Mouse (Mus musculus) left cerebral cortex, postnatal 14 days (tissue): Measurements from ENCODE around the gene Stk11. TPM values are rescaled to one million over a fixed set of nuclear protein-coding genes. Genes with fewer than 3 reads are reported as not detected.
"Not testable (repeated sequence)": the region's sequence is repeated elsewhere in the genome, so short reads cannot be mapped to it uniquely, and the experiment has no call there.

ENCODE experiments used
- DNase-seq, 2 experiments: peaks; one replicate each; pipeline ENCODE4 v3.0.0; 2021 to 2022; ENCODE audit warnings: low spot score in 2 of 2, mixed read lengths in 1 of 2
- intact Hi-C: fragments of 180-260 bp; cut with DNase I; formaldehyde crosslinking; loops from one replicate; pipeline ENCODE4 v1.15.1; 2025
- total RNA-seq, 2 experiments: library from RNA; stranded (reverse); gene quantifications; 2 replicates each; pipeline ENCODE4 v1.2.3; 2021

Gene Stk11
- total RNA-seq, 2 experiments from 2014 or later: 86.2 to 90.8 TPM

DNA sequence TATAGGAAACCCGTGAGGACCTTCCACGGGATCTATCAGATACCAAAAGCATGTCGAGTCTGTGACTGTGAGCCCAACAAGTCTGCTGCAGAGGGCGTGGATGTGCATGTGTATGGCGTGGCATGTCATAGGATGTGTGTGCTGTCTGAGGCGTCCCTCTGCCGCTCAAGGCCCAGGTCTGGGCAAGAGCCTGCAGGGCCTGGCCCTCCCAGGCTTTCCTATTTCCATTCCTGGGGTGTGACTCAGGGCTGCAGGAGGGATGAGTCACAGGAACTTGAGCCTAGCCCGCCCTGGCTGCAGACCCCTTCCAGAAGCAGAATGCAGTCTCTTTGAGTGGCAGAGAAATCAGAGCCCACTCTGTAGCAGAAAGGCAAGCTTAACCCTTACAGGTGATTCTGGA, 48.1 kb downstream of the Stk11 start:
- DNase-seq: no peak
- intact Hi-C loops: no loop called here

DNA sequence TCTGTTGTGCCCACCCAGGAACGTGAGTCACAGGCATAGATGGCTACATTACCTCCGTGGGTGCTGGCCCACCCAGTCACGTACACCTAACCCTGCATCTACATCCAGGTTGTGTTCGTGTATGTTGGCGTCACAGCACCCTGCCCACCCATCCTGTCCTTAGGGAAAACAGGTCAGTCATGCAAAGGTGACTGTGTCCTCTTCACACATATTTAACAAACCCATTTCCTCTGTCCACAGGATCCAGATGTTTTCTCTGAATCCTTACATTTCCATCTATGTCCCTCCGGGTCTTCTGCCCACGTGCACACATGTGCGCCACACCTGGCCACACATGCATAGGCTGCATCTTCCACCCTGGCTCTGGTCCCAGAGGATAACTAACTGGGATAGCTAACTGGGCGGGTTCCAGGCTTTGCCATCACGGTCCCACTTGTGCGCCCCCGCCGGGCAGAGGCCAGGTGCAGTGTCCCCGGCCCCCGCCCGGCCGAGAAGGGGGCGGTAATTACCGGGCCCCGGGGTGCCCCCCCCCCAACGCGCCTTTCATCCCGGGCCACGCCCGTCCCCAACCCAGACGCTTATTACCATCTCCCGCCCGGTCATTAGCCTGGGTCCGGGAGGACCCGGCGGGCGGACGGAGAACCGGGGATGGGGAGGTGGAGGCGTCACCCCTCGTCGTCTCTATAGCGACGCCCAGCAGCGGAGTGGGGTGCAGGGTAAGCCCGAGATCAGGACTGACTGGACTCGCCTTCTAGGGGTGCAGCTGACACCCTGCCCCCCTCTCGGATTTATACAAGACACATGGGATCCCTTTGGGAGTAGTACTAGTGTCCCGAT, 48.8 kb downstream of the Stk11 start:
- DNase-seq: no peak
- intact Hi-C loops: no loop called here

DNA sequence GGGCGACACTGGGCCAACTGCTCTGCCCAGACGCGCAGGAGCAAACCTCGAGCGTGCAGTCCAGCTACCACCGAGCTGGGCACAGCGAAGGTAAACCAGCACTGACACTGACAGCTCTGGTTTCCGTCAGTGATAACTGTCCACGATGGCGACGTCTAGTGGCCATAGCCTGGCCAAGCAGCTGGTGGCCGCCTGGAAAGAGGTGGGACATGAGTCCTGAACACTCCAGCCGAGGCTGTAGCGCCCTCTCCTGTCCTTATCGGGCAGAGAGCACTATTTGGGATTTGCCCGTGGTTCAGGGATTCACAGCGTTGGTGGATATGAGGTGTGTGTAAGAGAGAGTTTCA, 49.4 kb downstream of the Stk11 start:
- DNase-seq: peak; percentile 98

DNA sequence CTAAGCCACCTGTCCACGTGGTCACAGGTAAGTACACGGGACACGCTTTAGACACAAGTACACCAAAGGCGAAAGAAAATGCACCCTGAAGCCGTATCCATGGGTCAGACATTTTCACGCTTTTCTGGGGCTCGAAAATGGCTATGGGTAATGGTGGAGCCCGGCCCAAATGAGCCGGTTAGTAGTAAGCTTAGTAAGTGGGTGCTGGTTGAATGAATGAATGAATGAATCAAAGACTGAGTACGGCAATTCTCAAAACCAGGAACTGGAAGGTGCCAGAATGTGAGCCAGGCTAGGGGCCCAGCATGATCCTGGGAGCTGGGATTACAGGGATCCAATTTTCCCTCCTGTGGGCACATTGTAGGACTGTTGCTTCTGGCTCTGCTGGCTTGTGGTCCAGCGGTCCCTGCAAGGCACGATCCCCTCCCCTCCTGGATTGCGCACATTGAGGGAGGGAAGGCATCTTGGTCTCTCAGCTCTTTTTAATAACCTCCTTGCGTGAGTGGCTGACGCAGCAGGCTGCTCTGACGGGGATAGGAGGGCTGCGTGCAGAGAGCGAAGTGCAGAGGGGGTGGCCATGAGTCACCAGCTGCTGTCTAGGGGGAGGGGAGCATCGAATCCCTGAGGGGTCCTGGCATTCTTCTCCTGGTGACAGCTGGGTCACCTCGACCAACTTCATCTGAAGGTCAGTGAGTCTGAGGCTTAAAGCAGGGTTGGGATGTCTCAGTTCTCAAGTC, 50.0 kb downstream of the Stk11 start, which contains the start of gene Cirbp:
TSS of gene Cirbp (plus strand) at position 594 of the 737 bp plus-strand sequence.
- intact Hi-C loops: loop anchor here (1.0 kb wide), 1 partner anchor 17 kb away; the partner anchor contains the start of gene Midn
- DNase-seq: peak in 1 of 2 experiments; percentile 68

More for the DNA sequence above, 49.4 kb downstream of the Stk11 start:
- intact Hi-C loops: loop anchor here (1.0 kb wide), 1 partner anchor 17 kb away; the partner anchor contains the start of gene Midn

DNA sequence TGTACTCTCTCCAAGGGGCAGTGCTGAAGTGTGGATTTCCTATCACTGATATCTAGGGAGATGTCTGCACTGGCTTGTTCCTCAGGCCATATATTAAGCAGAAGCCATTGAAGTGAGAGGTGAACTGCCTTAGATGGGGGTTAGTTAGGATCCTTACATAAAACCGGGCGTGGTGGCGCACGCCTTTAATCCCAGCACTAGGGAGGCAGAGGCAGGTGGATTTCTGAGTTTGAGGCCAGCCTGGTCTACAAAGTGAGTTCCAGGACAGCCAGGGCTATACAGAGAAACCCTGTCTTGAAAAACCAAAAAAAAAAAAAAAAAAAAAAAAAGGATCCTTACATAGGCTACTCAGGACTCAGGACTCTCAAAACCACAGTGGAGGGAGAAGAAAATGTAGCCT, 50.5 kb downstream of the Stk11 start:
- DNase-seq, intact Hi-C loops: not testable (repeated sequence)

DNA sequence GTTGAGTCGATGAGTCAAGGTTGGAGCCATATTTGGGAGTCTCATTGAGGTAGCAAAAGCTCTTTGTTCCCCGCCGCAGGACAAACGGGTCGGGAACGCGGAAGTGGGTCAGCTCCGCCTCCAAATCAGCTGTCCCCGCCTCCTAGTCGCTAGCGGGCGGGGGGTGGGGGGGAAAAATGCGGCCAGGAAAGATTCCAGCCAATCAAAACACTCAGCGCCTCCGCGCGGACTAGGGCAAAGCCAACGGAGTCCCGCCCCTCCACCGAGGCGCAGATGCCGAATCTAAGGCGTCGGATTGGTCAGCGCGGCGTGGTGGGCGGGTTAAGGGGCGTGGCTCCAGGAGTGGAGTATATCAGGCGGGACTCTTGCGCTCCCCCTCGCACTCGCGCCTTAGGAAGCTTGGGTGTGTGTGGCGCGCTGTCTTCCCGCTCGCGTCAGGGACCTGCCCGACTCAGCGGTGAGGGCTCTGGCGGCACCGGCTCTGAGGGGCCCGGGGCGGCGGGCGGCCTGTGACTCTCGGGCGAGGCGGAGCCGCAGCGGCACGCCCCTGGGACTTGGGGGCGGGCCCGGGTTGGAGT, 51.9 kb downstream of the Stk11 start:
- peak; percentile 99 for DNase-seq
- intact Hi-C loops: no loop called here

DNA sequence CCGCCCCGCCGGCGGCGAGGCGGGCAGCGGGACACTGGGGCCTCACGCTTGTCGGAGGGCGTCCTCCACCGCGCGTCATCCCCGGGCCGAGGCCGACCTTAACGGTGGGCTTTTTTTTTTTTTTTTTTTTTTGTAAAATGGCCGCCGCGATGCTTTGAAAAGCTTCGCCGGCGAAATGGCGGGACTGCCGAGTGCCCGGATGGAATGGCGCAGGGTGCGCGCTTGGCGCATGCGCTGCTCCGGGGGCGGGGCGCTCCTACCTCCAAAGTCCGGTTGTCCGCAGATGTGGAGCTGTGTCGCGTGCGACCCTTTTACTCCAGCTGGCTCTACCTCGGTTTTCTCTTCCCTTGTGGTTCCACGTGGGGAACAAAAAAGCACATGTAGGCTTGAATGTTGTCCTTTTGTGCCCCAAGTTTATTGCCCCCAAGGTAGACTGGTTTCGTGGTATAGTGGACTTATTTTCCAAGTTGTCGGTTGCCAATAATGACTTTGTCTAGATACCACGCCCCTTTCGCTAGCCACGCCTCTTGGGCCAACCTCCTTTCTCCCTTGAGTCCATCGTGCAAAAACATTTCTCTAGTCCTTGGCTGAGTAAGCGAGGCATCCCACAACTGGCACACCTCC, 52.5 kb downstream of the Stk11 start:
- peak; percentile 93 to 94 for DNase-seq
- intact Hi-C loops: no loop called here

DNA sequence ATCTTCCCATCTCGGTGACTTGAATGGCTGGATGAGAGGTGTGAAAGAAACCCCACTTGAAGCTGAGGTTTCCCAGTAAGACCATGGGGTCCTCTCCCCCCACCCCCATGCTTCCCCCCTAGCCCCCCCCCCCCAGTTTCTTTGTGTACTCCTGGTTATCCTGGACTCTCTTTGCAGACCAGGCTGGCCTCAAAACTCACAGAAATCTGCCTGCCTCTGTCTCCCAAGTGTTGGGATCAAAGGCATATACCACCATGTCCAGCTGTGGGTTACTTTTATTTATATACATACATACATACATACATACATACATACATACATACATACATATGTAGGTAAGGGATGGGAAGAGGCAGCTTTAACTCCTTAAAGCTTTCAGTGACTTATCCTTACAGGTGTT, 53.5 kb downstream of the Stk11 start:
- no peak for DNase-seq
- intact Hi-C loops: no loop called here

DNA sequence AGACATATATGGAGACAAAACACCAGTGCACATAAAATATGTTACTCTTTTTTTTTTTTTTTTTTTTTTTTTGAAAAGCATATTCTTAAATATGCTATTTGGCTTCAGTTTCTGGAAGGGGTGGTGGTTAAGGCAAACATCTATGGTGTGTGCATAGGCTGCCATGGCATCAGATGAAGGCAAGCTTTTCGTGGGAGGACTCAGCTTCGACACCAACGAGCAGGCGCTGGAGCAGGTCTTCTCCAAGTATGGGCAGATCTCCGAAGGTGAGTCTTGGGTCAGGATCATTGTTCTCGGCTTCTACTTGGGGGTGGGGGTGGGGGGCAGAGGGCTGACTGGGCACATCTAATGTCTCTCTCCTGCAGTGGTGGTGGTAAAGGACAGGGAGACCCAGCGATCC, 54.0 kb downstream of the Stk11 start:
- no peak for DNase-seq
- intact Hi-C loops: no loop called here

DNA sequence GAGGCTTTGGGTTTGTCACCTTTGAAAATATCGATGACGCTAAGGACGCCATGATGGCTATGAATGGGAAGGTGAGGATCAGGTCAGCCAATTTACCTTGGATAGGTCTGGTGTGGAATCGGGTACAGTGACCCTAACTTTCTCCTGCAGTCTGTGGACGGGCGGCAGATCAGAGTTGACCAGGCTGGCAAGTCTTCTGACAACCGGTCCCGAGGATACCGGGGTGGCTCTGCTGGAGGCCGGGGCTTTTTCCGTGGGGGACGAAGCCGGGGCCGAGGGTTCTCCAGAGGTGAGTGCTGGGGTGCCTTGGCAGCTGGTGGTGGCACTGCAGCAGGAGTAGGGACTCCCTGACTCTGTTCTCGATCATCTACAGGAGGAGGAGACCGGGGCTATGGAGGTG, 54.4 kb downstream of the Stk11 start:
- intact Hi-C loops: no loop called here
- DNase-seq: no peak

DNA sequence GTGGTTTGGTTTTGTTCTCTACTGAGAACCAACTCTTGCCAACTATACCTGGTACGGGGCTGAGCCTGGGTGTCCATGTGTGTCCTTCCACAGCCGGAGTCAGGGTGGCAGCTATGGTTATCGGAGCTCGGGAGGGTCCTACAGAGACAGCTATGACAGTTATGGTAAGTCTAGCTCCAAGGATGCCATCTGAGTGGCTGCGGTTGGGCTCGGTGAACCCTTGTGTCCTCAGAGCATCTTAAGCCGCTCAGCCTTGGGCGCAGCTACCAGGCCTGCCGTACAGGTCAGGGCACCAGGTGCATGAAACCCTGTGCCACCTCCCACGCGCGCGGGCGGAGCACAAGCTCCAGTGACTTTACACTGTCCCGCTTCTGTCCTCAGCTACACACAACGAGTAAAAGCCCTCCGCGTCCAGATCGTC, 55.0 kb downstream of the Stk11 start:
- intact Hi-C loops: no loop called here
- no peak for DNase-seq

DNA sequence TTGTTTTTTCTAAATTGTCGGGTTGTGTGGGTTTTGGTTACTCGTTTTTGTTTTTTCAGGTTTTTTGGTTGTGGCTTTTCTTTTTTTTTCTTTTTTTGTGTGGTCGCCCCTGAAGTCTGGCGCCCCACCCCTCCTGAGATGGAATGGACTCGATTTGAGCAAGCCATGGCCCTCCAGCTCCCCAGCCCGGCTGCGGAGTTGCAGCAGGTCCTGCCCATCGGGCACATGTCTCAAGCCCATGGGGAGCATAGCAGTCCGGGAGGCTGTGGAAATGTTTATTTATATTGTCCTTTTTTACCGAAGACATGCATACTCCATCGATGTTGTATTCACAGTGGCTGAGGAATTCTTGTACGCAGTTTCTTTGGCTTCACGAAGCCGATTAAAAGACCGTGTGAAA, 55.6 kb downstream of the Stk11 start:
- intact Hi-C loops: no loop called here
- DNase-seq: no peak

DNA sequence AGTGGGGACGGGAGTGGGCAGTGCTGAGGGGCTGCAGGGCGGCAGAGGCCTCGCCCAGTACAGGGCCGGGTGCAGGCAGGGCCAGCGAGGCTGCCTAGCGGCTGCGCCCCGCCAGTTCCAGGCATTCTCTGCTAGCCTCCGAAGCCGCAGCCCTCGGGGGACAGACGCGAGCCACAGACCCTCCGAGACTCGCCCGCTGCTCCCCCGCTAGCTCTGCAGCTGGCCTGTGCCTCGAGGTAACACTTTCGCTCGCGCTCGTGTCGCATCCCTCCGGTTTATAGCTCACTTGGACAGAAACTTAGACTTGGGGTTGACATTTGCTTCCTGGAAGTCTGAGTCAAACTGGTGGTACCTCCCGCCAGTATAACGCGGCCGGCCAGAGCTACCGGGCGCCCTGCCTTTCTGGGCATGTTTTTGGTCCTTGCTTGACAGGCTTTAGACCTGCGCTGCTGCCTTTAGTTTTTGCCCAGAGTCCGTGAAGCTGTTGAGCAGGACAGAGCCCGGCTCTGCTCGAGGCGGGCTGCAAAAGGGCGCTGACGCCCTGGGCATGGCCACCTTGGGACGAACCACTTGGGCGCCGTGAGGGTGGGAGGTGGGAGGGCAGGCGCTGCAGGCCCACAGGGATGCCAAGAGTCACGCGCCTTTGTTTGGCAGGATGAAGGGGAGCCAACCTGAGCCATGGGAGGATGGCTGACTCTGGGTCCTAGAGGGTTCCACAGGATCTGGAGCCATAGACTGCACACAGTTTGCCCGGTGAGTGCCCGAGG, 56.3 kb downstream of the Stk11 start:
- intact Hi-C loops: no loop called here
- DNase-seq: no peak

DNA sequence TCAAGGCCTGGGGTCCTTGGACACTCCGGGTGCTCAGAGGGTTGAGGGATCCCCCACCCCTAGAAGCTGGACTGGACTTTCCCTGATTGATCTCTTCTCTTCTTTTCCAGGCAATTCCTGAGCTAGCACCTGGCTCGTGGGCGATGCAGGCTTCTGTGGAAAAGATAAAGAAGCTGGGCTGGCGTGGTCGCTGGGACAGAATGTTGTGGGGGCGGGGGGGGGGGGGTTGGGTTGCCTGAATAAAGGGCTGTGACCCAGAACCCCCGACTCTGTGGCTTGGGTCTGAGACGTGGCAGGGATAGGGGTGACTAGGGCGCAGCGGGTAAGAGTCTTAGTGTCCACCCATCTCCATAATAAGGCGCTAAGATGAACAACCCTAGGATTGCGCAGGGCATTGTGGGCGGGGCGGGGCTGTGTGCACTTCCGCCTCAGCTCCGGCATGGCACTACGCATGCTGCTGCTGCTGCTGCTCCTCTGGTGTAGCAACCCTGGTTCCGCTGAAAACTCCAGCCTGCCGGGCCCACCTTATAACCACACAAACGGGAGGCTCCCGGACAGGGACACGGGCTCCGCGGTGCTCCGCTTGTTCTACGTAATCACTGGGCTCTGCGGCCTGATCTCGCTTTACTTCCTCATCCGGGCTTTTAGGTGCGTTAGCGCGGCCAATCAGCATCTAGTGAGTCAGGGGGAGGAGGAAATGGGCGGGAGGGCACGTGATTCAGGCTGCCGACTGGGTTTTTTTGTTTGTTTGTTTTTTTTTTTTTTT, 57.1 kb downstream of the Stk11 start, which contains the start of gene 1600002K03Rik:
TSS of gene 1600002K03Rik (plus strand) at position 418 of the 766 bp plus-strand sequence.
- DNase-seq: peak; percentile 88 to 94
- intact Hi-C loops: no loop called here

DNA sequence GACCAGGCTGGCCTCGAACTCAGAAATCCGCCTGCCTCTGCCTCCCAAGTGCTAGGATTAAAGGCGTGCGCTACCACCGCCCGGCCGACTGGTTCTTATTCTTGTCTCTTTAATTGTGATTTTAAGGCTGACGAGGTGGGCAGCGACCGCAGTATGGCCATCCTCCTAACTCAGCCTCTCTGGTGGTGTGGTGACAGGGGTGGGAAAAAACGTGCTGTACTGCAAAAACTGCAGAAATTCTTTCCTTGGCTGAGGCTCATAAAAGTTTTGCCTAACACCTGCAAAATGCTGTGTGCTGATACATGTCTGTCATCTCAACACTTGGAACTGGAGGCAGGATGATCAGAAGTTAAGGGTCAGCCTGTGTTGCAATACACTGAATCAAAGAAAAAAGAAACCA, 57.8 kb downstream of the Stk11 start:
- no peak for DNase-seq
- intact Hi-C loops: no loop called here

DNA sequence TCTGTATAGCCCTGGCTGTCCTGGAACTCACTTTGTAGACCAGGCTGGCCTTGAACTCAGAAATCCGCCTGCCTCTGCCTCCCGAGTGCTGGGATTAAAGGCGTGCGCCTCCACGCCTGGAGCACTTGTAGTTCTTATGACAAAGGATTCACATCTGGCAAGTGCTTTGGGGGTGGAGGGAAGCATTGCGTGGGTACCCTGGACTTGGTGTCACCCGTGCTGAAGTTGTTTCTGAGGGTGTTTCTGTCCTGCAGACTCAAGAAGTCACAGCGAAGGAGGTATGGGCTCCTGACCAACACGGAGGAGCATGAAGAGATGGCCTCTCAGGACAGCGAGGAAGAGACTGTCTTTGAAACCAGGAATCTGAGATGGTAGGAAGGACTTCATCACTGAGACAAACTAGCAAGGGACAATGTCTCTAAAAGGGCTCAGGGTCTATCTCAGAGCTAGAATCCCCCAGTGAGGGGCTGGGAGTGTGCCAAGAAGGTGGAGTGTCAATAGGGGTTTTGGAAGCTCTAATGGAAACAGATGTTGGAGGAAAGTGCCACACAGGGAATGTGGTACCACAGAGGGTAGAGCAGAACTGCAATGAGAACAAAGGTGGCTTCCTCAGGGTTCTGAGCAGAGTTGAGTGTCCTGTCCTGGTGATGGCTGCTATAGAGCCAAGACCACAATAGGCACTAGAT, 58.5 kb downstream of the Stk11 start:
- intact Hi-C loops: no loop called here
- DNase-seq: no peak

DNA sequence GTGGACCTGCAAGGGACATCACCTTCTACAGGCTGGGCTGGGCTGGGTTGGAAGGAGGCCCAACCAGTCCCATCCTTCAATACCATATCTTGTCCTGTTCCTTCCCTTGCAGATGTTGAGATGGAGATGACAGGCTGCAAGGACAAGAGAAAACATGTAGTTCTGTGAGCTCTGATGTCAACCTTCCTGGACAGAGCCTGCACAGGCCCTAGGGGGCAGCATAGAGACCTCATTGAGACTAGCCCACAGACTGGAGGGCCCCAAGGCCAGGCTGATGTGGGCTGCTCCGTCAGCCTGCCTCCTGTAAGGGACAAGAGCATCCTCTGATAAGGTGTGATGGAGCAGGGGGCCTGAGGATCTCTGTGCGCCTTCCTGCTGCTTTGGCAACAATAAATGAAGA, 59.1 kb downstream of the Stk11 start:
- no peak for DNase-seq

More for the DNA sequence above, 59.1 kb downstream of the Stk11 start:
- intact Hi-C loops: loop anchor here (1.0 to 5.0 kb wide), 2 partner anchors 71 to 198 kb away; no protein-coding TSS in a partner anchor
